Mouse (Mus musculus) MN1 (cell line): ENCODE results near the gene Ubqln1.

Experiments used
- DNase-seq: peaks from one replicate; pipeline ENCODE4 v3.0.0-alpha.2; 2016; ENCODE audit warnings: low spot score

Gene Ubqln1

GRCm38 (mm10) chr13:58215592-58216341 is at the start of gene Ubqln1:
Ubqln1 (minus strand) TSS chr13:58215653.
- peak; percentile 88 for DNase-seq

GRCm38 (mm10) chr13:58263546-58263945 is 48.1 kb upstream of the Ubqln1 start:
- peak; percentile 40 for DNase-seq

GRCm38 (mm10) chr13:58261674-58262073 is 46.2 kb upstream of the Ubqln1 start:
- no peak for DNase-seq

- DNase-seq = no peak
Observed at GRCm38 (mm10) chr13:58253268-58253667, 37.8 kb upstream of the Ubqln1 start.

- no peak for DNase-seq
Observed at GRCm38 (mm10) chr13:58248957-58249356, 33.5 kb upstream of the Ubqln1 start.

- no peak for DNase-seq
Observed at GRCm38 (mm10) chr13:58236536-58236935, 21.1 kb upstream of the Ubqln1 start.

- DNase-seq = peak; percentile 48
Observed at GRCm38 (mm10) chr13:58232611-58233010, 17.2 kb upstream of the Ubqln1 start.

- no peak for DNase-seq
Observed at GRCm38 (mm10) chr13:58232070-58232469, 16.6 kb upstream of the Ubqln1 start.

GRCm38 (mm10) chr13:58228624-58229023 is 13.2 kb upstream of the Ubqln1 start:
- DNase-seq = no peak

- no peak for DNase-seq
Observed at GRCm38 (mm10) chr13:58225694-58226093, 10.2 kb upstream of the Ubqln1 start.

- DNase-seq = no peak
Observed at GRCm38 (mm10) chr13:58220206-58220605, 4.8 kb upstream of the Ubqln1 start.

- DNase-seq = no peak
Observed at GRCm38 (mm10) chr13:58217536-58217935, 2.1 kb upstream of the Ubqln1 start.

- DNase-seq = no peak
Observed at GRCm38 (mm10) chr13:58216395-58216794, 942 bp upstream of the Ubqln1 start.

- DNase-seq = no peak
Observed at GRCm38 (mm10) chr13:58215253-58215591, 231 bp downstream of the Ubqln1 start.

- DNase-seq = peak; percentile 49
Observed at GRCm38 (mm10) chr13:58214346-58215252, 854 bp downstream of the Ubqln1 start.

- DNase-seq = no peak
Observed at GRCm38 (mm10) chr13:58213801-58214200, 1.7 kb downstream of the Ubqln1 start.

GRCm38 (mm10) chr13:58212530-58212929 is 2.9 kb downstream of the Ubqln1 start:
- no peak for DNase-seq

GRCm38 (mm10) chr13:58210441-58210840 is 5.0 kb downstream of the Ubqln1 start:
- no peak for DNase-seq

- no peak for DNase-seq
Observed at GRCm38 (mm10) chr13:58206084-58206483, 9.4 kb downstream of the Ubqln1 start.

GRCm38 (mm10) chr13:58204986-58205385 is 10.5 kb downstream of the Ubqln1 start:
- DNase-seq = no peak

- DNase-seq = no peak
Observed at GRCm38 (mm10) chr13:58204202-58204601, 11.3 kb downstream of the Ubqln1 start.

GRCm38 (mm10) chr13:58202903-58203302 is 12.6 kb downstream of the Ubqln1 start:
- no peak for DNase-seq

- no peak for DNase-seq
Observed at GRCm38 (mm10) chr13:58201908-58202307, 13.5 kb downstream of the Ubqln1 start.
